Mouse (Mus musculus) lung, embryonic 16.5 days (tissue): Measurements from ENCODE around the gene Ccl6. TPM values are rescaled to one million over a fixed set of nuclear protein-coding genes. Genes with fewer than 3 reads are reported as not detected.

Experiments
- ATAC-seq: fragments of 200-750 bp; cut with Nextera tagmentation; 2 replicates; pipeline ENCODE4 v1.8.0; 2017; ENCODE audit warnings: low read depth, mild to moderate bottlenecking, moderate library complexity
- H3K27ac ChIP-seq: fragments of 300-500 bp; sonication (generic); 2 replicates; pipeline ENCODE4 v1.5.1; 2014; ENCODE audit warnings: mild to moderate bottlenecking, control low read depth, low read length
- H3K27me3 ChIP-seq: fragments of 300-500 bp; sonication (generic); 2 replicates; pipeline ENCODE4 v1.6.1; 2014; ENCODE audit warnings: low read depth, low read length, mixed read lengths; ENCODE audit not compliant: control insufficient read depth, insufficient read depth
- H3K36me3 ChIP-seq: fragments of 300-500 bp; sonication (generic); 2 replicates; pipeline ENCODE4 v1.6.1; 2014; ENCODE audit warnings: low read length; ENCODE audit not compliant: control insufficient read depth, insufficient read depth
- H3K4me1 ChIP-seq: fragments of 300-500 bp; sonication (generic); replicated peaks from 2 replicates; pipeline ENCODE4 v1.6.1; 2014; ENCODE audit warnings: low read length, mixed read lengths; ENCODE audit not compliant: control insufficient read depth, insufficient read depth
- H3K4me2 ChIP-seq: fragments of 300-500 bp; sonication (generic); 2 replicates; pipeline ENCODE4 v1.6.1; 2014; ENCODE audit warnings: low read depth, low read length, control low read depth
- H3K4me3 ChIP-seq: fragments of 300-500 bp; sonication (generic); 2 replicates; pipeline ENCODE4 v1.5.1; 2014; ENCODE audit warnings: mild to moderate bottlenecking, low read length, control low read depth
- H3K9ac ChIP-seq: fragments of 300-500 bp; sonication (generic); 2 replicates; pipeline ENCODE4 v1.6.1; 2014; ENCODE audit warnings: low read length, control low read depth
- H3K9me3 ChIP-seq: fragments of 300-500 bp; sonication (generic); 2 replicates; pipeline ENCODE4 v1.6.1; 2016; ENCODE audit warnings: low read length; ENCODE audit not compliant: control insufficient read depth
- WGBS: fragments of 180-500 bp; shearing (Covaris S2); extraction: QIAGEN DNeasy Blood & Tissue Kit; methylation state at CpG from one replicate; pipeline ENCODE4 v1.1.7; 2014; 5-methylcytosine and 5-hydroxymethylcytosine counted together
- polyA plus RNA-seq: library from polyadenylated mRNA; unstranded; fragments of >200 nt; fragmentation: Nextera tagmentation; extraction: Ambion mirVana; gene quantifications from 2 replicates; pipeline ENCODE4 v1.2.1, GENCODE M21; 2015

The Ccl6 gene
- polyA plus RNA-seq, 1 experiment from 2014 or later: 10.0 TPM

GRCm38 (mm10) chr11:83570189-83570588 is 22.7 kb downstream of the Ccl6 start:
- Histone ChIP-seq H3K36me3 (no peaks in the 10 kb centered on the region), H3K9ac (no peak overlapping the region), H3K27ac (no peak overlapping the region), H3K9me3 (no peaks in the 10 kb centered on the region), H3K27me3 (no peaks in the 10 kb centered on the region), H3K4me1 (no peaks in the 10 kb centered on the region), H3K4me3 (no peak overlapping the region), H3K4me2 (no peak overlapping the region)
- ATAC-seq: no peak
- WGBS: 57% methylated on average over 2 of the region's 2 CpGs

- WGBS: 87% methylated on average over 7 of the region's 7 CpGs
Measured at GRCm38 (mm10) chr11:83569249-83569648, 23.6 kb downstream of the Ccl6 start.

GRCm38 (mm10) chr11:83568786-83569185 is 24.1 kb downstream of the Ccl6 start:
- Histone ChIP-seq H3K36me3 (no peaks in the 10 kb centered on the region), H3K4me1 (no peaks in the 10 kb centered on the region), H3K9ac (no peak overlapping the region), H3K4me3 (no peak overlapping the region), H3K27me3 (no peaks in the 10 kb centered on the region), H3K9me3 (no peaks in the 10 kb centered on the region), H3K4me2 (no peak overlapping the region), H3K27ac (no peak overlapping the region)
- ATAC-seq: no peak
- 87% methylated on average over 3 of the region's 3 CpGs for WGBS

More at GRCm38 (mm10) chr11:83569249-83569648, 23.6 kb downstream of the Ccl6 start:
- Histone ChIP-seq H3K4me2 (no peak overlapping the region), H3K36me3 (no peaks in the 10 kb centered on the region), H3K27me3 (no peaks in the 10 kb centered on the region), H3K9ac (no peak overlapping the region), H3K4me1 (no peaks in the 10 kb centered on the region), H3K9me3 (no peaks in the 10 kb centered on the region), H3K4me3 (no peak overlapping the region), H3K27ac (no peak overlapping the region)
- ATAC-seq: no peak

GRCm38 (mm10) chr11:83568061-83568460 is 24.8 kb downstream of the Ccl6 start:
- Histone ChIP-seq H3K4me3 (no peak overlapping the region), H3K9me3 (no peaks in the 10 kb centered on the region), H3K4me1 (no peaks in the 10 kb centered on the region), H3K4me2 (no peak overlapping the region), H3K27ac (no peak overlapping the region), H3K36me3 (no peaks in the 10 kb centered on the region), H3K9ac (no peak overlapping the region), H3K27me3 (no peaks in the 10 kb centered on the region)
- WGBS: 88% methylated on average over 9 of the region's 9 CpGs
- ATAC-seq: no peak

GRCm38 (mm10) chr11:83567311-83567710 is 25.6 kb downstream of the Ccl6 start:
- Histone ChIP-seq H3K4me2 (no peak overlapping the region), H3K9me3 (no peaks in the 10 kb centered on the region), H3K36me3 (no peaks in the 10 kb centered on the region), H3K9ac (no peak overlapping the region), H3K27me3 (no peaks in the 10 kb centered on the region), H3K4me1 (no peaks in the 10 kb centered on the region), H3K27ac (no peak overlapping the region), H3K4me3 (no peak overlapping the region)
- ATAC-seq: no peak
- WGBS: 66% methylated on average over 7 of the region's 7 CpGs

- H3K4me1 ChIP-seq: no peaks in the 10 kb centered on the region
- no peak for ATAC-seq
- H3K27me3 ChIP-seq: no peaks in the 10 kb centered on the region
- no peak overlapping the region for H3K27ac ChIP-seq
- H3K9me3 ChIP-seq: no peaks in the 10 kb centered on the region
- no peak overlapping the region for H3K4me2 ChIP-seq
- no peak overlapping the region for H3K9ac ChIP-seq
- no peak overlapping the region for H3K4me3 ChIP-seq
- no peaks in the 10 kb centered on the region for H3K36me3 ChIP-seq
Measured at GRCm38 (mm10) chr11:83566617-83567016, 26.3 kb downstream of the Ccl6 start.

- Histone ChIP-seq H3K36me3 (no peaks in the 10 kb centered on the region), H3K9me3 (no peaks in the 10 kb centered on the region), H3K27me3 (no peaks in the 10 kb centered on the region), H3K4me2 (no peak overlapping the region), H3K4me1 (no peaks in the 10 kb centered on the region), H3K27ac (no peak overlapping the region), H3K9ac (no peak overlapping the region), H3K4me3 (no peak overlapping the region)
- no peak for ATAC-seq
- 50% methylated on average over 2 of the region's 2 CpGs for WGBS
Measured at GRCm38 (mm10) chr11:83563754-83564153, 29.1 kb downstream of the Ccl6 start.

GRCm38 (mm10) chr11:83562311-83562887 is 30.5 kb downstream of the Ccl6 start:
- Histone ChIP-seq H3K27ac (no peak overlapping the region), H3K9me3 (no peaks in the 10 kb centered on the region), H3K4me1 (no peaks in the 10 kb centered on the region), H3K4me2 (no peak overlapping the region), H3K27me3 (no peaks in the 10 kb centered on the region), H3K4me3 (no peak overlapping the region), H3K9ac (no peak overlapping the region), H3K36me3 (no peaks in the 10 kb centered on the region)
- ATAC-seq: no peak
- 60% methylated on average over 6 of the region's 6 CpGs for WGBS

- no peak overlapping the region for H3K4me3 ChIP-seq
- H3K4me2 ChIP-seq: no peak overlapping the region
- H3K27me3 ChIP-seq: no peaks in the 10 kb centered on the region
- H3K36me3 ChIP-seq: no peaks in the 10 kb centered on the region
- H3K9me3 ChIP-seq: no peaks in the 10 kb centered on the region
- no peak overlapping the region for H3K27ac ChIP-seq
- no peak for ATAC-seq
- H3K4me1 ChIP-seq: no peaks in the 10 kb centered on the region
- H3K9ac ChIP-seq: no peak overlapping the region
- WGBS: 73% methylated on average over 6 of the region's 6 CpGs
Measured at GRCm38 (mm10) chr11:83560405-83560804, 32.5 kb downstream of the Ccl6 start.

GRCm38 (mm10) chr11:83557074-83557473 is 35.8 kb downstream of the Ccl6 start:
- Histone ChIP-seq H3K9me3 (no peaks in the 10 kb centered on the region), H3K27ac (no peak overlapping the region), H3K9ac (no peak overlapping the region), H3K4me2 (no peak overlapping the region), H3K27me3 (no peaks in the 10 kb centered on the region), H3K4me3 (no peak overlapping the region), H3K36me3 (no peaks in the 10 kb centered on the region), H3K4me1 (no peaks in the 10 kb centered on the region)
- ATAC-seq: peak; percentile 15
- 54% methylated on average over 10 of the region's 10 CpGs for WGBS
